ENCODE assay signal across 11 mouse cellular contexts in genomic region chr10:70057064-70057463, GRCm38 (mm10). TPM values are rescaled to one million over a fixed set of nuclear protein-coding genes. Genes with fewer than 3 reads are reported as not detected.
DNase-seq lines count a peak whose midpoint lies in the region; ATAC-seq and TF ChIP-seq lines count a peak whose summit lies in the region.
"Had no signal": no experiment of that assay in that cellular context is flagged by ENCODE, and none has a peak within 500 bp of the region (broad histone marks: within the 10 kb centered on the region; RNA-seq: fewer than 3 reads in every experiment).

No protein-coding gene starts in this region.

- no peak overlapping the region for H3K4me2 ChIP-seq in kidney, postnatal 0 days (ENCODE audit: low read length)
- no peak overlapping the region for H3K4me2 ChIP-seq in embryonic facial prominence, embryonic 15.5 days (replicated peaks)
- H3K4me2 ChIP-seq in myocyte (ENCODE audit: low read depth) = peak overlapping the region; percentile 71
- H3K4me2 ChIP-seq: forebrain, embryonic 12.5 days; liver, embryonic 12.5 days had no signal

- H3K36me3 ChIP-seq in kidney, postnatal 0 days (ENCODE audit: insufficient read depth, low read length) = no peaks in the 10 kb centered on the region
- no peaks in the 10 kb centered on the region for H3K36me3 ChIP-seq in embryonic facial prominence, embryonic 15.5 days
- no peaks in the 10 kb centered on the region for H3K36me3 ChIP-seq in myocyte (ENCODE audit: control insufficient read depth, insufficient read depth)
- H3K36me3 ChIP-seq: forebrain, embryonic 12.5 days; liver, embryonic 12.5 days had no signal

- H3K4me1 ChIP-seq in kidney, postnatal 0 days (replicated peaks; ENCODE audit: insufficient read depth, low read length) = no peaks in the 10 kb centered on the region
- H3K4me1 ChIP-seq in embryonic facial prominence, embryonic 15.5 days = peaks cover 15% of the 10 kb centered on the region; the same call in 1 of the 2 replicates
- H3K4me1 ChIP-seq: liver, embryonic 12.5 days had no signal

- DNase-seq in kidney, postnatal 0 days (ENCODE audit: low spot score) = peak; percentile 54
- DNase-seq in kidney, adult 8-10 months = no peak
- DNase-seq in heart, postnatal 10 days = peak; percentile 54 to 72
- no peak for DNase-seq in right cerebral cortex, adult 2 months (ENCODE audit: low spot score in 2 of 2)
- no peak for DNase-seq in spleen, adult 12 weeks (ENCODE audit: low spot score)
- DNase-seq in cerebellum, postnatal 36 days = no peak

- intact Hi-C loops in heart, postnatal 10 days (cut with DNase I) = no loop called here

- H3K27me3 ChIP-seq in kidney, postnatal 0 days (ENCODE audit: insufficient read depth, low read length) = no peaks in the 10 kb centered on the region
- H3K27me3 ChIP-seq in embryonic facial prominence, embryonic 15.5 days = no peaks in the 10 kb centered on the region
- no peaks in the 10 kb centered on the region for H3K27me3 ChIP-seq in myocyte (ENCODE audit: control insufficient read depth, insufficient read depth, insufficient read length)
- H3K27me3 ChIP-seq: forebrain, embryonic 12.5 days had no signal

- WGBS in kidney, postnatal 0 days = 50% methylated on average over 3 of the region's 3 CpGs
- 49% methylated on average over 3 of the region's 3 CpGs for WGBS in embryonic facial prominence, embryonic 15.5 days

- no peaks in the 10 kb centered on the region for H3K79me2 ChIP-seq in myocyte (ENCODE audit: control insufficient read depth, insufficient read depth)

- no peak overlapping the region for H3K9ac ChIP-seq in kidney, postnatal 0 days (ENCODE audit: low read depth, low read length)
- no peak overlapping the region for H3K9ac ChIP-seq in embryonic facial prominence, embryonic 15.5 days
- H3K9ac ChIP-seq: forebrain, embryonic 12.5 days; liver, embryonic 12.5 days had no signal

- no peak for TF ChIP-seq POLR2A in myocyte (IDR thresholded peaks at IDR 0.05; ENCODE audit: insufficient read length, low read depth)

- TF ChIP-seq CTCF in kidney, postnatal 0 days (IDR thresholded peaks at IDR 0.05; ENCODE audit: low read depth) = no peak

- no peak for ATAC-seq in kidney, postnatal 0 days (replicated peaks; ENCODE audit: low FRiP score, low read depth)
- peak; percentile 39; the same call in 1 of the 2 replicates for ATAC-seq in embryonic facial prominence, embryonic 15.5 days (ENCODE audit: insufficient number of reproducible peaks, low FRiP score, low TSS enrichment, low read depth)
- ATAC-seq: hindbrain, embryonic 16.5 days; liver, embryonic 12.5 days had no signal

- no peak overlapping the region for H3K4me3 ChIP-seq in kidney, postnatal 0 days (replicated peaks; ENCODE audit: low read depth, low read length)
- H3K4me3 ChIP-seq in embryonic facial prominence, embryonic 15.5 days (replicated peaks) = no peak overlapping the region
- H3K4me3 ChIP-seq in myocyte = no peak overlapping the region
- H3K4me3 ChIP-seq: forebrain, embryonic 12.5 days; liver, embryonic 12.5 days had no signal

- H3ac ChIP-seq in myocyte (ENCODE audit: control insufficient read depth, insufficient read length) = no peak overlapping the region

- no peak overlapping the region for H3K27ac ChIP-seq in kidney, postnatal 0 days
- H3K27ac ChIP-seq in embryonic facial prominence, embryonic 15.5 days (replicated peaks) = no peak overlapping the region
- H3K27ac ChIP-seq: forebrain, embryonic 12.5 days; liver, embryonic 12.5 days had no signal

- H3K9me3 ChIP-seq in kidney, postnatal 0 days (replicated peaks; ENCODE audit: low read length) = no peaks in the 10 kb centered on the region; the same call in 1 of the 2 replicates
- H3K9me3 ChIP-seq in embryonic facial prominence, embryonic 15.5 days (replicated peaks) = no peaks in the 10 kb centered on the region

TF ChIP-seq in myocyte, 11 proteins besides CTCF, POLR2A, EP300 and RAD21:
- no peak for TF ChIP-seq POLR2AphosphoS2 (IDR thresholded peaks at IDR 0.05; ENCODE audit: insufficient read length, low read depth)
- TF ChIP-seq MAX (IDR thresholded peaks at IDR 0.05; ENCODE audit: low read depth) = no peak
- TF ChIP-seq TCF3 (IDR thresholded peaks at IDR 0.05; ENCODE audit: insufficient read length, low read depth) = peak; percentile 19
- TF ChIP-seq CEBPB (IDR thresholded peaks at IDR 0.05; ENCODE audit: insufficient read depth, poor library complexity, severe bottlenecking) = no peak
- peak in 2 of 3 experiments; percentile 59 for TF ChIP-seq MYOD1 (IDR thresholded peaks at IDR 0.05; ENCODE audit: control insufficient read depth in 1 of 3, insufficient read length in 2 of 3, low read depth in 2 of 3)
- no peak for TF ChIP-seq E2F4 (IDR thresholded peaks at IDR 0.05; ENCODE audit: insufficient read depth)
- peak in 1 of 3 experiments; percentile 16 for TF ChIP-seq MYOG (IDR thresholded peaks at IDR 0.05; ENCODE audit: control insufficient read depth in 1 of 3, insufficient read depth in 1 of 3, insufficient read length in 2 of 3, low read depth in 2 of 3)
- peak; percentile 16 for TF ChIP-seq TCF12 (IDR thresholded peaks at IDR 0.05; ENCODE audit: insufficient read depth, poor library complexity, severe bottlenecking)
- TF ChIP-seq USF1 (IDR thresholded peaks at IDR 0.05; ENCODE audit: low read depth) = no peak
- peak; percentile 68 for TF ChIP-seq SRF (IDR thresholded peaks at IDR 0.05; ENCODE audit: control insufficient read depth, insufficient read length, low read depth)
- no peak for TF ChIP-seq REST (IDR thresholded peaks at IDR 0.05; ENCODE audit: insufficient read depth, insufficient read length)

RNA-seq across cellular contexts. Expression of gene Ccdc6, which starts 39.9 kb away (rescaled TPM):
- 16.6 and 18.5 TPM in 2 replicates for polyA plus RNA-seq in kidney, postnatal 0 days (2015; fragmentation: Nextera tagmentation; extraction: Ambion mirVana)
- polyA plus RNA-seq in embryonic facial prominence, embryonic 15.5 days (2015; fragmentation: Nextera tagmentation; extraction: Ambion mirVana) = 13.5 and 15.2 TPM in 2 replicates
- total RNA-seq in heart, postnatal 10 days (2021) = 10 to 100 TPM; 33.9 to 36.9 TPM
- 15.5 TPM for polyA plus RNA-seq in myocyte (2012; fragmentation: generic; extraction: Trizol)

Comparison
In these comparisons a context has a peak if more than half of its experiments do, and no peak if none do; other contexts are left out.
1. DNase-seq: peak in kidney, postnatal 0 days (single experiment) and heart, postnatal 10 days (2 of 2); none in kidney, adult 8-10 months (0 of 2), right cerebral cortex, adult 2 months (0 of 2), spleen, adult 12 weeks (single experiment) and cerebellum, postnatal 36 days (0 of 2).